Mouse (Mus musculus) bone marrow, adult 2 months (tissue): ENCODE measurements around the gene Slc34a2. TPM values are rescaled to one million over a fixed set of nuclear protein-coding genes. Genes with fewer than 3 reads are reported as not detected.

Experiments
- H3K27ac ChIP-seq: fragments of 200-500 bp; 2 replicates; pipeline ENCODE4 v1.5.1; 2012; ENCODE audit warnings: low read depth, mild to moderate bottlenecking, control low read depth, inconsistent platforms, low read length; ENCODE audit not compliant: control insufficient read depth, poor library complexity, insufficient read depth
- H3K4me1 ChIP-seq: fragments of 200-500 bp; 2 replicates; pipeline ENCODE4 v1.6.1; 2011; ENCODE audit warnings: low read length; ENCODE audit not compliant: control insufficient read depth, insufficient read depth
- H3K4me3 ChIP-seq: fragments of 200-500 bp; replicated peaks from 2 replicates; pipeline ENCODE3; 2011; ENCODE audit warnings: mild to moderate bottlenecking, low read depth, low read length, control low read depth; ENCODE audit not compliant: control insufficient read depth
- CTCF ChIP-seq: fragments of 200-500 bp; IDR thresholded peaks from 2 replicates; pipeline ENCODE4 v1.5.1; 2011; ENCODE audit warnings: low read length, control low read depth; ENCODE audit not compliant: control insufficient read depth, insufficient read depth
- POLR2A ChIP-seq: fragments of 200-500 bp; IDR thresholded peaks from 2 replicates; pipeline ENCODE4 v1.6.1; 2011; ENCODE audit warnings: low read depth, mild to moderate bottlenecking, control low read depth, low read length, borderline replicate concordance; ENCODE audit not compliant: control insufficient read depth
- WGBS: fragments of 180-500 bp; shearing (Covaris S2); methylation state at CpG from one replicate; pipeline ENCODE4 v1.1.7; 2018; 5-methylcytosine and 5-hydroxymethylcytosine counted together
- polyA plus RNA-seq: library from polyadenylated mRNA; stranded (reverse); fragments of >200 nt; gene quantifications from 2 replicates; pipeline ENCODE4 v1.2.4, GENCODE M21; 2011; ENCODE audit warnings: low replicate concordance; ENCODE audit not compliant: missing spikeins, insufficient read depth, insufficient read length

The Slc34a2 gene
- polyA plus RNA-seq = 0.87 TPM in 1 of 2 replicates, not detected in the other

GRCm38 (mm10) chr5:53037781-53038180 is at the start of gene Slc34a2:
Gene Slc34a2 (plus strand): TSS chr5:53038081.
- WGBS = 68% methylated on average over 3 of the region's 3 CpGs
- TF ChIP-seq POLR2A (no peak), CTCF (no peak)
- H3K4me3 ChIP-seq = no peak within 1 kb of the TSS
- no peaks in the 10 kb centered on the region for H3K4me1 ChIP-seq
- H3K27ac ChIP-seq = no peak within 1 kb of the TSS

GRCm38 (mm10) chr5:52990687-52991341 is 47.1 kb upstream of the Slc34a2 start:
- no peak overlapping the region for H3K27ac ChIP-seq
- TF ChIP-seq CTCF = no peak
- no peak for TF ChIP-seq POLR2A
- 77% methylated on average over 8 of the region's 8 CpGs for WGBS
- no peaks in the 10 kb centered on the region for H3K4me1 ChIP-seq
- H3K4me3 ChIP-seq = no peak overlapping the region

- no peaks in the 10 kb centered on the region for H3K4me1 ChIP-seq
- H3K4me3 ChIP-seq = no peak overlapping the region
- 81% methylated on average over 11 of the region's 11 CpGs for WGBS
- H3K27ac ChIP-seq = no peak overlapping the region
- TF ChIP-seq POLR2A = no peak
Observed at GRCm38 (mm10) chr5:52992210-52992897, 45.5 kb upstream of the Slc34a2 start.

GRCm38 (mm10) chr5:52993490-52994282 is 44.2 kb upstream of the Slc34a2 start:
- 75% methylated on average over 12 of the region's 12 CpGs for WGBS
- TF ChIP-seq POLR2A = no peak
- no peak for TF ChIP-seq CTCF
- H3K4me1 ChIP-seq = no peaks in the 10 kb centered on the region
- no peak overlapping the region for H3K27ac ChIP-seq
- no peak overlapping the region for H3K4me3 ChIP-seq

- Histone ChIP-seq H3K27ac (no peak overlapping the region), H3K4me1 (no peaks in the 10 kb centered on the region), H3K4me3 (no peak overlapping the region)
- WGBS = 82% methylated on average over 4 of the region's 4 CpGs
- TF ChIP-seq POLR2A (no peak), CTCF (no peak)
Observed at GRCm38 (mm10) chr5:52995461-52995860, 42.4 kb upstream of the Slc34a2 start.

- 80% methylated on average over 3 of the region's 3 CpGs for WGBS
- Histone ChIP-seq H3K27ac (no peak overlapping the region), H3K4me1 (no peaks in the 10 kb centered on the region), H3K4me3 (no peak overlapping the region)
- TF ChIP-seq POLR2A (no peak), CTCF (no peak)
Observed at GRCm38 (mm10) chr5:52996145-52996544, 41.7 kb upstream of the Slc34a2 start.

- TF ChIP-seq POLR2A (no peak), CTCF (no peak)
- H3K4me1 ChIP-seq = no peaks in the 10 kb centered on the region
- no peak overlapping the region for H3K4me3 ChIP-seq
- 76% methylated on average over 8 of the region's 8 CpGs for WGBS
- H3K27ac ChIP-seq = no peak overlapping the region
Observed at GRCm38 (mm10) chr5:52996601-52997000, 41.3 kb upstream of the Slc34a2 start.

GRCm38 (mm10) chr5:52997032-52997431 is 40.8 kb upstream of the Slc34a2 start:
- WGBS = 87% methylated on average over 10 of the region's 11 CpGs

More at GRCm38 (mm10) chr5:52997032-52997431, 40.8 kb upstream of the Slc34a2 start:
- TF ChIP-seq POLR2A = no peak
- no peak for TF ChIP-seq CTCF
- no peak overlapping the region for H3K4me3 ChIP-seq
- H3K4me1 ChIP-seq = no peaks in the 10 kb centered on the region
- no peak overlapping the region for H3K27ac ChIP-seq
